Mouse (Mus musculus) G1E (cell line): Measurements from ENCODE around the gene Mobp.

Experiments
- CTCF ChIP-seq: IDR thresholded peaks from 2 replicates; pipeline ENCODE4 v1.5.1; 2012; ENCODE audit warnings: low read depth, low read length, inconsistent platforms, mixed read lengths
- GATA1 ChIP-seq: IDR thresholded peaks from 2 replicates; pipeline ENCODE4 v1.6.1; 2012; ENCODE audit warnings: borderline replicate concordance, low read length, inconsistent platforms, mixed read lengths

- no peak for TF ChIP-seq GATA1
- peak; percentile 57 for TF ChIP-seq CTCF
Observed at GRCm38 (mm10) chr9:120110211-120111018, 39.1 kb upstream of the Mobp start, which contains the start of gene Slc25a38.
